Mouse (Mus musculus): ENCODE results near the gene Lrrc49. TPM values are rescaled to one million over a fixed set of nuclear protein-coding genes. Genes with fewer than 3 reads are reported as not detected.
A peak's percentile ranks its signal among the peaks of the same experiment; 100 is the strongest.

Gene Lrrc49
- polyA plus RNA-seq, 1 experiment from 2014 or later: 12.3 TPM

- H3K9ac ChIP-seq (ENCODE audit: low read depth, low read length): no peak overlapping the region
- no peaks in the 10 kb centered on the region for H3K9me3 ChIP-seq (replicated peaks; ENCODE audit: low read length)
- TF ChIP-seq CTCF (IDR thresholded peaks at IDR 0.05; ENCODE audit: low read depth): peak; percentile 87
- 0 out of 2 replicates have a peak, but pooled peaks cover 3% of the 10 kb centered on the region for H3K36me3 ChIP-seq (ENCODE audit: insufficient read depth, low read length)
- ATAC-seq (replicated peaks; ENCODE audit: low FRiP score, low read depth): 0 out of 2 replicates have a peak, but pooled peaks have one; percentile 33
- 60% methylated on average over 2 of the region's 2 CpGs for WGBS
- no peak overlapping the region for H3K4me3 ChIP-seq (replicated peaks; ENCODE audit: low read depth, low read length)
- peak; percentile 86 for DNase-seq (ENCODE audit: low spot score)
- no peak overlapping the region for H3K27ac ChIP-seq
- no peaks in the 10 kb centered on the region for H3K4me1 ChIP-seq (replicated peaks; ENCODE audit: insufficient read depth, low read length)
- H3K4me2 ChIP-seq (ENCODE audit: low read length): no peak overlapping the region
- H3K27me3 ChIP-seq (ENCODE audit: insufficient read depth, low read length): no peaks in the 10 kb centered on the region
Observed at GRCm38 (mm10) chr9:60599489-60599888, 88.5 kb downstream of the Lrrc49 start.

GRCm38 (mm10) chr9:60595406-60595805, 92.6 kb downstream of the Lrrc49 start:
- Histone ChIP-seq H3K36me3 (ENCODE audit: insufficient read depth, low read length) (0 out of 2 replicates have a peak, but pooled peaks cover 3% of the 10 kb centered on the region), H3K27me3 (ENCODE audit: insufficient read depth, low read length) (no peaks in the 10 kb centered on the region), H3K27ac (no peak overlapping the region), H3K9ac (ENCODE audit: low read depth, low read length) (no peak overlapping the region), H3K4me1 (replicated peaks; ENCODE audit: insufficient read depth, low read length) (no peaks in the 10 kb centered on the region), H3K9me3 (replicated peaks; ENCODE audit: low read length) (no peaks in the 10 kb centered on the region), H3K4me2 (ENCODE audit: low read length) (no peak overlapping the region), H3K4me3 (replicated peaks; ENCODE audit: low read depth, low read length) (no peak overlapping the region)
- no peak for DNase-seq (ENCODE audit: low spot score)
- no peak for TF ChIP-seq CTCF (IDR thresholded peaks at IDR 0.05; ENCODE audit: low read depth)
- 69% methylated on average over 7 of the region's 7 CpGs for WGBS
- ATAC-seq (replicated peaks; ENCODE audit: low FRiP score, low read depth): no peak

- H3K4me1 ChIP-seq (replicated peaks; ENCODE audit: insufficient read depth, low read length): no peaks in the 10 kb centered on the region
- H3K27ac ChIP-seq: no peak overlapping the region
- H3K9me3 ChIP-seq (replicated peaks; ENCODE audit: low read length): no peaks in the 10 kb centered on the region
- H3K9ac ChIP-seq (ENCODE audit: low read depth, low read length): no peak overlapping the region
- no peak overlapping the region for H3K4me2 ChIP-seq (ENCODE audit: low read length)
- no peaks in the 10 kb centered on the region for H3K36me3 ChIP-seq (ENCODE audit: insufficient read depth, low read length)
- no peak for DNase-seq (ENCODE audit: low spot score)
- no peak overlapping the region for H3K4me3 ChIP-seq (replicated peaks; ENCODE audit: low read depth, low read length)
- no peaks in the 10 kb centered on the region for H3K27me3 ChIP-seq (ENCODE audit: insufficient read depth, low read length)
- no peak for TF ChIP-seq CTCF (IDR thresholded peaks at IDR 0.05; ENCODE audit: low read depth)
- 70% methylated on average over 6 of the region's 6 CpGs for WGBS
- ATAC-seq (replicated peaks; ENCODE audit: low FRiP score, low read depth): no peak
Observed at GRCm38 (mm10) chr9:60592974-60593373, 95.0 kb downstream of the Lrrc49 start.

- no peak overlapping the region for H3K4me2 ChIP-seq (ENCODE audit: low read length)
- H3K27me3 ChIP-seq (ENCODE audit: insufficient read depth, low read length): no peaks in the 10 kb centered on the region
- no peak overlapping the region for H3K27ac ChIP-seq
- H3K36me3 ChIP-seq (ENCODE audit: insufficient read depth, low read length): no peaks in the 10 kb centered on the region
- no peaks in the 10 kb centered on the region for H3K9me3 ChIP-seq (replicated peaks; ENCODE audit: low read length)
- DNase-seq (ENCODE audit: low spot score): no peak
- H3K4me1 ChIP-seq (replicated peaks; ENCODE audit: insufficient read depth, low read length): no peaks in the 10 kb centered on the region
- H3K4me3 ChIP-seq (replicated peaks; ENCODE audit: low read depth, low read length): no peak overlapping the region
- TF ChIP-seq CTCF (IDR thresholded peaks at IDR 0.05; ENCODE audit: low read depth): peak; percentile 28; the same call in 1 of the 2 replicates
- 75% methylated on average over 5 of the region's 5 CpGs for WGBS
- no peak for ATAC-seq (replicated peaks; ENCODE audit: low FRiP score, low read depth)
- H3K9ac ChIP-seq (ENCODE audit: low read depth, low read length): no peak overlapping the region
Observed at GRCm38 (mm10) chr9:60592363-60592762, 95.6 kb downstream of the Lrrc49 start.

GRCm38 (mm10) chr9:60590871-60591624, 96.9 kb downstream of the Lrrc49 start:
- 88% methylated on average over 8 of the region's 8 CpGs for WGBS
- Histone ChIP-seq H3K4me3 (replicated peaks; ENCODE audit: low read depth, low read length) (no peak overlapping the region), H3K4me2 (ENCODE audit: low read length) (no peak overlapping the region), H3K9me3 (replicated peaks; ENCODE audit: low read length) (no peaks in the 10 kb centered on the region), H3K36me3 (ENCODE audit: insufficient read depth, low read length) (peaks cover 3% of the 10 kb centered on the region; the same call in 1 of the 2 replicates), H3K4me1 (replicated peaks; ENCODE audit: insufficient read depth, low read length) (no peaks in the 10 kb centered on the region), H3K9ac (ENCODE audit: low read depth, low read length) (no peak overlapping the region), H3K27me3 (ENCODE audit: insufficient read depth, low read length) (no peaks in the 10 kb centered on the region), H3K27ac (no peak overlapping the region)
- ATAC-seq (replicated peaks; ENCODE audit: low FRiP score, low read depth) (no peak), DNase-seq (ENCODE audit: low spot score) (no peak)
- TF ChIP-seq CTCF (IDR thresholded peaks at IDR 0.05; ENCODE audit: low read depth): no peak; the same call in 1 of the 2 replicates

- Histone ChIP-seq H3K4me3 (replicated peaks; ENCODE audit: low read depth, low read length) (no peak overlapping the region), H3K27ac (no peak overlapping the region), H3K9me3 (replicated peaks; ENCODE audit: low read length) (no peaks in the 10 kb centered on the region), H3K27me3 (ENCODE audit: insufficient read depth, low read length) (no peaks in the 10 kb centered on the region), H3K4me1 (replicated peaks; ENCODE audit: insufficient read depth, low read length) (no peaks in the 10 kb centered on the region), H3K36me3 (ENCODE audit: insufficient read depth, low read length) (peaks cover 3% of the 10 kb centered on the region; the same call in 1 of the 2 replicates), H3K4me2 (ENCODE audit: low read length) (no peak overlapping the region), H3K9ac (ENCODE audit: low read depth, low read length) (no peak overlapping the region)
- DNase-seq (ENCODE audit: low spot score) (no peak), ATAC-seq (replicated peaks; ENCODE audit: low FRiP score, low read depth) (no peak)
- 82% methylated on average over 10 of the region's 10 CpGs for WGBS
- no peak for TF ChIP-seq CTCF (IDR thresholded peaks at IDR 0.05; ENCODE audit: low read depth)
Observed at GRCm38 (mm10) chr9:60588914-60589313, 99.0 kb downstream of the Lrrc49 start.
